Mouse (Mus musculus) small intestine, adult 2 months (tissue): Measurements from ENCODE around the gene Pknox2. TPM values are rescaled to one million over a fixed set of nuclear protein-coding genes. Genes with fewer than 3 reads are reported as not detected.
A peak's percentile ranks its signal among the peaks of the same experiment; 100 is the strongest.

ENCODE experiments used
- H3K27ac ChIP-seq: fragments of 200-500 bp; 2 replicates; pipeline ENCODE4 v1.5.1; 2012; ENCODE audit warnings: low read depth, low read length, control low read depth, inconsistent platforms; ENCODE audit not compliant: insufficient read depth
- H3K27me3 ChIP-seq: fragments of 200-500 bp; 2 replicates; pipeline ENCODE4 v1.6.1; 2012; ENCODE audit warnings: mild to moderate bottlenecking, moderate library complexity, low read length, inconsistent platforms; ENCODE audit not compliant: control insufficient read depth, insufficient read depth
- H3K36me3 ChIP-seq: fragments of 200-500 bp; 2 replicates; pipeline ENCODE4 v1.6.1; 2012; ENCODE audit warnings: mild to moderate bottlenecking, low read length, control low read depth, inconsistent platforms; ENCODE audit not compliant: control insufficient read depth, insufficient read depth
- H3K4me1 ChIP-seq: fragments of 200-500 bp; 2 replicates; pipeline ENCODE4 v1.6.1; 2012; ENCODE audit warnings: low read length, inconsistent platforms, mixed read lengths; ENCODE audit not compliant: control insufficient read depth, insufficient read depth, insufficient read length
- H3K4me3 ChIP-seq: fragments of 200-500 bp; 2 replicates; pipeline ENCODE4 v1.5.1; 2012; ENCODE audit warnings: low read depth, mild to moderate bottlenecking, control low read depth, inconsistent platforms, low read length, moderate library complexity
- CTCF ChIP-seq: fragments of 200-500 bp; IDR thresholded peaks from 2 replicates; pipeline ENCODE4 v1.5.1; 2012; ENCODE audit warnings: low read depth, mild to moderate bottlenecking, control low read depth, inconsistent platforms, low read length, moderate library complexity, mixed read lengths; ENCODE audit not compliant: insufficient replicate concordance, insufficient read length; ENCODE audit errors: extremely low read depth
- POLR2A ChIP-seq: fragments of 200-500 bp; IDR thresholded peaks from 2 replicates; pipeline ENCODE4 v1.6.1; 2012; ENCODE audit warnings: low read depth, mild to moderate bottlenecking, control low read depth, inconsistent platforms, low read length, moderate library complexity
- WGBS: fragments of 180-500 bp; shearing (Covaris S2); methylation state at CpG from one replicate; pipeline ENCODE4 v1.1.7; 2018; 5-methylcytosine and 5-hydroxymethylcytosine counted together
- polyA plus RNA-seq: library from polyadenylated mRNA; depleted of rRNA; stranded (reverse); fragments of >200 nt; gene quantifications from 2 replicates; pipeline ENCODE4 v1.2.3, GENCODE M21; 2012

Pknox2 gene
- polyA plus RNA-seq, 1 experiment: 2.7 TPM

- Histone ChIP-seq H3K36me3 (no peaks in the 10 kb centered on the region), H3K27ac (no peak overlapping the region), H3K4me3 (no peak overlapping the region), H3K4me1 (no peaks in the 10 kb centered on the region), H3K27me3 (no peaks in the 10 kb centered on the region)
- 85% methylated on average over 7 of the region's 7 CpGs for WGBS
- TF ChIP-seq POLR2A: no peak
Measured at GRCm38 (mm10) chr9:36894242-36894641, 253.0 kb downstream of the Pknox2 start.

- TF ChIP-seq CTCF (no peak), POLR2A (no peak)
- WGBS: 58% methylated on average over 6 of the region's 6 CpGs
- Histone ChIP-seq H3K4me3 (no peak overlapping the region), H3K27me3 (no peaks in the 10 kb centered on the region), H3K4me1 (no peaks in the 10 kb centered on the region), H3K36me3 (no peaks in the 10 kb centered on the region), H3K27ac (no peak overlapping the region)
Measured at GRCm38 (mm10) chr9:36893413-36893990, 253.7 kb downstream of the Pknox2 start.

GRCm38 (mm10) chr9:36890552-36890951 is 256.7 kb downstream of the Pknox2 start:
- Histone ChIP-seq H3K4me1 (no peaks in the 10 kb centered on the region), H3K36me3 (no peaks in the 10 kb centered on the region), H3K27me3 (no peaks in the 10 kb centered on the region), H3K4me3 (no peak overlapping the region), H3K27ac (no peak overlapping the region)
- peak; percentile 41; the same call in 1 of the 2 replicates for TF ChIP-seq CTCF
- no peak for TF ChIP-seq POLR2A
- 31% methylated on average over 4 of the region's 4 CpGs for WGBS

GRCm38 (mm10) chr9:36885237-36885636 is 262.0 kb downstream of the Pknox2 start:
- no peaks in the 10 kb centered on the region for H3K4me1 ChIP-seq
- no peak overlapping the region for H3K27ac ChIP-seq
- no peaks in the 10 kb centered on the region for H3K27me3 ChIP-seq
- WGBS: 56% methylated on average over 3 of the region's 3 CpGs
- H3K36me3 ChIP-seq: no peaks in the 10 kb centered on the region
- H3K4me3 ChIP-seq: no peak overlapping the region
- TF ChIP-seq POLR2A (no peak), CTCF (no peak)

- Histone ChIP-seq H3K4me1 (no peaks in the 10 kb centered on the region), H3K27me3 (no peaks in the 10 kb centered on the region), H3K27ac (no peak overlapping the region), H3K4me3 (no peak overlapping the region), H3K36me3 (no peaks in the 10 kb centered on the region)
- no peak for TF ChIP-seq CTCF
- no peak for TF ChIP-seq POLR2A
- WGBS: 42% methylated on average over 3 of the region's 3 CpGs
Measured at GRCm38 (mm10) chr9:36883569-36883968, 263.6 kb downstream of the Pknox2 start.

- no peak for TF ChIP-seq POLR2A
- no peak for TF ChIP-seq CTCF
- H3K4me1 ChIP-seq: no peaks in the 10 kb centered on the region
- H3K27ac ChIP-seq: no peak overlapping the region
- H3K27me3 ChIP-seq: no peaks in the 10 kb centered on the region
- H3K36me3 ChIP-seq: no peaks in the 10 kb centered on the region
- WGBS: 45% methylated on average over 8 of the region's 8 CpGs
- no peak overlapping the region for H3K4me3 ChIP-seq
Measured at GRCm38 (mm10) chr9:36882034-36882745, 265.0 kb downstream of the Pknox2 start.

GRCm38 (mm10) chr9:36881615-36882014 is 265.6 kb downstream of the Pknox2 start:
- H3K27me3 ChIP-seq: no peaks in the 10 kb centered on the region
- no peak for TF ChIP-seq POLR2A
- no peak for TF ChIP-seq CTCF
- no peak overlapping the region for H3K4me3 ChIP-seq
- WGBS: 76% methylated on average over 5 of the region's 5 CpGs
- no peaks in the 10 kb centered on the region for H3K4me1 ChIP-seq
- H3K27ac ChIP-seq: no peak overlapping the region
- H3K36me3 ChIP-seq: no peaks in the 10 kb centered on the region
